Mouse (Mus musculus) heart, adult 18-20 months (tissue): Measurements from ENCODE around the gene Mxd3. TPM values are rescaled to one million over a fixed set of nuclear protein-coding genes. Genes with fewer than 3 reads are reported as not detected.

Experiments
- DNase-seq, 2 experiments: peaks; one replicate each; pipeline ENCODE4 v3.0.0; 2021 to 2022; ENCODE audit warnings: mixed read lengths in 1 of 2
- total RNA-seq, 2 experiments: library from RNA; stranded (reverse); gene quantifications; 2 replicates each; pipeline ENCODE4 v1.2.3; 2021

Gene Mxd3
- total RNA-seq, 2 experiments from 2014 or later: 0.21 to 0.37 TPM

DNA sequence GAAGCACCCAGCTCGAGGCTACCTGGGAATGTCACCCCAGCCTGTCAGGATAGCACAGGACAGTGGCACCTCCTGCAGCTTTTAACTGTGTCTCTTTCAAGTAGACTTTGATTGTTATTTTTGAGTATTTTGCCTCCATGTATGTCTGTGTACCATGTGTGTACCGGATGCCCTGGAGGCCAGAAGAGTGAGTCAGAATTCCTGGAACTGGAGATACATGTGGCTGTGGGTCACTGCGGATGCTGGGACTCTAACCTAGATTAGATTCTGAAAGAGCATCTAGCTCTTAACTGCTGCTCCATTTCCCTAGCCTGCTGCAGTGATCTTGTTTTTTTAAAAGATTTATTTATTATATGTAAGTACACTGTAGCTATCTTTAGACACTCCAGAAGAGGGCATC is 2.7 kb upstream of the Mxd3 start:
- no peak for DNase-seq

DNA sequence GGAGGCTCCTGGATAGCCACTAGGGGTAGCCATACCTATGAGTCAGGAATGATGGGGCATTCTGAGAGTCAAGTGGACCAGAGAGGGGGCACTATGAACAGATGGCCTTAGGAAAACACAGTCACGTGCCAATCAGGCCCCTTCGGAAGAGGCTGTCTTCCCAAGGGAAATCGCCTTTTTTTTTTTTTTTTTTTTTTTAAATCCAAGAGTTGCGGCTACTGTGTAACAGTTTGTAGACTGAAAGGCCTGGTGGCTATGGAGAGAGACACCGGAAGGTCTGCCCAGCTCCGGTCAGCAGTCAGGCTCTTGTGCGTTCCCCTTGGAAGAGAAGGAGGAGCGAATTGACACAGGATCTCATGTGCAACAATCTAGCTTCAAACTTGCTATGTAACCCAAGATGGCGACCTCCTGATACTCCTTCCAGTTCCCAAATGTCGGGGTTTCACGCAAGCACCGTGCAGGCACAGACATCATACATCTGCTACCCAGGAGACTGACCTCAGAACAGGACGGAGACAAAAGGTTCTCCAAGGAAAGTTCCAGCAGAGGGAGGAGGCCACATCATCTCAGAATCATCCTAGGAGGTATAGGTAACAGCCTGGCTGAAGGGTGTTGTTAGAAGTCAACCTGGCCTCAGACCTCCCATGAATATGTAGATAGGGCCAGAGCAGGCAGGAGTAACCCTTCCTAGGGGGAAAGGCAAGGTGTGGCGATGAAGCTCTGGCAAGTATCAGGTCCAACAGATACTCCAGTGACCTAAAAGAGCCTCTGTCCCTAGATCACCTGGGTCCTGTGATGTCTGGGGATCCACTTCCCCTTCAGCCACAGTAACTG is 1.2 kb upstream of the Mxd3 start:
- DNase-seq: no peak

DNA sequence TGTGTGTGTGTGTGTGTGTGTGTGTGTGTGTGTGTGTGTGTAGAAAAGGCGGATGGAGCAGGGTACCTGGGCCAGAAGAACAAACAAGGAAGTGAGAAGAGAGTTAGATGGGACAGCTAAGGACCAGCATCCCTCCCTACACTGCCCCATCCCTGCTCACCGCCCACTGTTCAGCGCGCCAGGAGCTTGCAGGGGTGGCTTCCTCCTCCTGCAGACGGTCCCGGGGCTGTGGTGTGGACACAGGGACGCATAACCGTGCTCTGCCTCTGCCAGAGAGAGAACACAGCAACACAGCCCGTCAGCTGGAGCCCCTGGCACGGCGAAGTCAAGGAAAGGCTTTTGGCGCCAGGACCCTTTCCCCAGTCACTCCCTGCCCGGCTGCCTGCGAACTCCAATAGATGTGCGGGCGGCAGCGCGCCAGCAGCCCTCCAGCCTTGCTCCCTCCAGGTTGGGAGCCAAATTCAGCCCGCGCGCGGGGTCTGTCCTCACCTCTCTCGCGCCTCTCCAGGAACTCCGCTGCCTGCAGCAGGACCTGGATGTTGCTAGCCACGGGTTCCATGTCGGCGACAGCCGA is 427 bp downstream of the Mxd3 start:
- no peak for DNase-seq

DNA sequence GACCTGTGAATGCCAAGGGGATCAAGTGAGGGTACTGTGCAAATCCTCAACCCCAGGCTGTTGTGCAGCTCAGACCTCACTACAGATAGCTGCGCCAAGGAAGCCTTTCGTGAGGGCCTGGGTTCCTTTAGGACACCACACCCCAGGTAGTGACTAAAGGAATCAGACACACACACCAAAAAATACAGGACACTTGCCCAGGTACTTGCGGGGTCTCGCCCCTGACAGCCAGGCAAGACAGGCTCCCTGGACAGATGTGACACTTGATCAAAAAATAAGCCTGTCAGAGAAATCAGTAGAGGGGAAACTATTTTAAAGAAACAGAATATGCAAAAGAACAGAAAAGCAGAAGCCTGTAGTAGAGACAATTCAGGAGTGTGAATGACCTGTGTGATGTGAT is 982 bp downstream of the Mxd3 start:
- DNase-seq: no peak

GRCm38 (mm10) chr13:55328171-55328570 is 1.5 kb downstream of the Mxd3 start:
- no peak for DNase-seq

DNA sequence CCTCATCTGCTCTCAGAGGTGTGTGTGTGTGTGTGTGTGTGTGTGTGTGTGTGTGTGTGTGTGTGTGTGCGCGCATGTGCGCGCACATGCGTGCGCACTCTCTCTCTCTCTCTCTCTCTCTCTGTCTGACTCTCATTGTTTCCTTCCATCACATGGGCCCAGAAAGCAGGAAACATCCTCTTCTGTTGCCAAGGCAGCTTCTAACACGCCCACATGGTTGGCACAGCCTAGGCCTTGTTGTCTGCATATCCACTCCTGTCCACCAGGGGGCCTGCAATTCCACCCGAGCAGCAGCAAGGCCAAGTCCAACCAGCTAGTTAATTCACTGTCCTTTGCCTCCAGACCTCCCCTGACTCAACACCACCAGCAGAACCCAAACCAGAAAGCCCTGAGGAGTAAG is 2.0 kb downstream of the Mxd3 start:
- peak; percentile 85 to 86 for DNase-seq

- no peak for DNase-seq
These were observed 2.5 kb downstream of the Mxd3 start for GRCm38 (mm10) chr13:55327169-55327568.

DNA sequence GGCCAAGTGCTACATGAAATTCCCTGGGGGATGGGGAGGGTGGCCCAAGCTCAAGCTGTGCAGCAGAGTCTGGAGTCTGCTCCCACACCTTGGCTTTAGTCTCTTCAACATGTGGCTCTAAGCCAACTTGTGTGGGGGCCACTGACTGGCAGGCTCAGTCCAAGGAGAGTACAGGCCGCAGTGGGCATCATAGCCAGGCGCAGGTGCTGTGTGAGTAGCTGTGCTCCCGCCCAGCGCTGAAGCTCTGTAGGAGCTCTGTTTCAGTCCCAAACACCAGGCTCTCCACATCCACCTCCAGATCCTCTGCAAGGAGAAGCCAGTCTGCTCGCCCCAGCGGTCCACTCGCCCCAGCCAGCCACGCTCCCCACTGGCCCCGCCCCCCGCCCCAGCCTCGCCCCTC is 4.0 kb downstream of the Mxd3 start:
- DNase-seq: no peak

DNA sequence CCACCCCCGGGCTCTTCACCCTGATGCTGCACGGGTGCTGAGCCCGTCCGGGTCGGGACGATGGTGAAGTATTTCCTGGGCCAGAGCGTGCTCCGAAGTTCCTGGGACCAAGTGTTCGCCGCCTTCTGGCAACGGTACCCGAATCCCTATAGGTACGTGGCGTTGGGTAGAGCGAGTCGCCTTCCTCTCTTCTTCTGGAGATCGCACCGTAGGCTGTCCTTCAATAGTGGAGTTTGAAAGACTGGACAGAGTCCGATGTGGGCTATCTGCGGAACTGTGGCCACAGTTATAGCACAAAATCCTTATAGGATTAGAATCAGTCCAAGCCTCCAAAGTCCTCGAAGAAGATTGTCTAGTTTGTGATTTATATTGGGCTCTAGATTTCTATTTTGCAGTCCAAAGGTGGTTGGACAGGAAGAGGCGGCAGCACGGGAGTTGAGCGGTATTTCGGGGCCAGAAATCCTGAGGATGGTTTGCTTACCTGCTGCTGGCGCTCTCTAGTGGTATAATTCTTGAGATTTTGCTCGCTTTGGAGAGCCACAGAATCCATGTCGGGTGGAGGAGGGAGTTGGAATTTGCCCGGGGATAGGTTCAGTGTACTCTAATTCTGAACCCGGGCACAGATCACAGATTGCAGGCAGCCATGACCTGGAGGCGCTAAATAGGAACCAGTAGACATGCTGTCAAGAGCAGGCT is 7.3 kb downstream of the Mxd3 start:
- DNase-seq: peak; percentile 30 to 46

DNA sequence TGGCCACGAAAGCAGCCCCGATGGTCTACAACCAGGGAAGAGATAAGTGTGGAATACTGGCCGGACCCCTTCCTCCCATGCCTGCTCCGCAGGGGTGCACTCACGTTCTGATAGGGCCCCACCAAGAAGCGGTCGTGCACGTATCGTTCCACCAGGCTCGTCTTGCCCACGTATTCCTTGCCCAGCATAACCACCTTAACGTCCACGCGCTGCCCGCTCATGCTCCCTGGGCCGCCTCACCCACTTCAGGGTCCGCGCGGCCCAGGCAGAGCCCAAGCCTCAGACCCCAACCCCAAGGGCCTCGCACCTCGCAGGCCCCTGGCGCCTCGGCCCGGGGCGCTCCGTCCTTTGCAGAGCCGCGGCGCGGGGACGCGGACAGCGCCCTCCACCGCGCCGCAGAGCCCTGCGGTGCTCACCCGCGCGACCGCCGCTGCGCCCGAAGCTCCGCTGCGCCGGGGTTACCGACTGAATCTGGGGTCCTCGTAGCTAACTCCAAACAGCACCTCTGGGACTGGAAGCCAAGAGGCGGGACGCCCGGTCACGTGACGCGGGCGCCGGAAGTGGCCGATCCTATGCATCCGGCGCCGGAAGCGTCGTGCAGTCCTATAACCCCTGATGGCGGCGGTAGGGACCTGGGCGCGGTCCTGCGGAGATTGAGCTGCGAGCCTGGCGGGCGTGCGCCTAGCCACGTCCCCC is 8.0 kb downstream of the Mxd3 start, which contains the start of gene Rab24:
TSS of gene Rab24 (minus strand) at position 513 of the 696 bp plus-strand sequence.
- DNase-seq: peak; percentile 91 to 93

- DNase-seq: no peak
These were observed 9.6 kb downstream of the Mxd3 start, which contains the start of gene Prelid1 for GRCm38 (mm10) chr13:55319931-55320533. Gene Prelid1 (plus strand): TSS chr13:55320500.

DNA sequence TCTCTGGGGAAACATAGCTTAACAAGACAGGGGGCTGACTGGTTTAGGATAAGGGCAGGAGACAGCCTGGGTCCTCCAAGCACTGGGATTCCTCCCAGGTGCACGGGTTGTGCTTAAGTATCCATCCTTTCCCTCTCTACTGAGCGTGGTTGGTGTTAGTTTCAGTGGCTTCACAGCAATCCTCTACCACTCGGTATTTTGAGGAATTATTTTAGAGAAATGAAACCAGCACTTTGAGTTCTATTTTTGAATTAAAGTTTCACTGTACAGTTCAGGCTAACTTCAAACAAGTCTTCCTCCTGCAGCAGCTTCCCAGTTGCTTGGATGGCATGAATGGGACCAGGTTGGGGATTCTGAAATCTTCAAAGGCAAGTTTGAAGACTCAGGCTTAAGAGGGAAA is 11.3 kb downstream of the Mxd3 start:
- DNase-seq: no peak

- no peak for DNase-seq
These were observed 14.7 kb downstream of the Mxd3 start for GRCm38 (mm10) chr13:55314891-55315412.

- DNase-seq: no peak
These were observed 16.6 kb downstream of the Mxd3 start for GRCm38 (mm10) chr13:55313051-55313450.

GRCm38 (mm10) chr13:55312028-55312630 is 17.5 kb downstream of the Mxd3 start:
- no peak for DNase-seq

GRCm38 (mm10) chr13:55300913-55301312 is 28.7 kb downstream of the Mxd3 start:
- no peak for DNase-seq

DNA sequence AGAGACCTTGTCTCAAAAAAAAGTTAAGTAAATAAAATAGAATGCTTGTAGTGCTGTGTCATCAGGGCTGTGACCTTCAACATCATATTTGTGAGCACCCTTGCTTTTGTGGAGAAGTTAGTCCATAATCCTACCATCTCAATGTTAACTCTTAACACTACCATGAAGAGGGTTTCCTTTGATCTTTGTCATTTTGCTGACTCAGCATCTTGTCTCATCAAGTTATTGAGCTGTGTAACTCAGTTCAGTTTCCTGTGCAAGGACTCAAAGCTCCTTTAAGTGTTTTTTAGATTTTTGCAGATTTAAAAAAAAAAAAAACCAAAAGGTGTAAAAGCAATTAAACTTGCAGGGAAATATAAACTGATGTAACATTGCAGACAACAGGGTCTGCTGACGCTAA is 32.9 kb downstream of the Mxd3 start:
- no peak for DNase-seq

DNA sequence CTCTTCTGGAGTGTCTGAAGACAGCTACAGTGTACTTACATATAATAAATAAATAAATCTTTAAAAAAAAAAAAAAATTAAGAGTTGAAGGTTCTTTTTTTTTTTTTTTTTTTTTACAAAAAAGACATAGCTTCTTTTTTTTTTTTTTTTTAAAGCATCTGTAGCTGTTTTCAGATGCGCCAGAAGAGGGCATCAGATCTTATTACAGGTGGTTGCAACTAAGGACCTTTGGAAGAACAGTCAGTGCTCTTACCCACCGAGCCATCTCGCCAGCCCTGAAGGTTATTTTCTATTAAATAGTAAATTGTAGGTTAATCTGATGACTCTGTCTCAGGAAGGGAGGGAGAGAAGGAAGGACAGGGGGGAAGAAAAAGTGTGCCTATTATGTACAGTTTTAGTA is 40.8 kb downstream of the Mxd3 start:
- DNase-seq: no peak

- DNase-seq: no peak
These were observed 52.0 kb downstream of the Mxd3 start for GRCm38 (mm10) chr13:55277646-55278045.

- no peak for DNase-seq
These were observed 52.4 kb downstream of the Mxd3 start for GRCm38 (mm10) chr13:55277203-55277602.
